Mouse (Mus musculus) midbrain, embryonic 13.5 days (tissue): ENCODE measurements around the gene Osbpl5. TPM values are rescaled to one million over a fixed set of nuclear protein-coding genes. Genes with fewer than 3 reads are reported as not detected.
"Not testable (repeated sequence)": the region's sequence is repeated elsewhere in the genome, so short reads cannot be mapped to it uniquely, and the experiment has no call there.

Source experiments
- ATAC-seq: fragments of 200-750 bp; cut with Nextera tagmentation; 2 replicates; pipeline ENCODE4 v1.8.0; 2017; ENCODE audit warnings: mild to moderate bottlenecking, moderate TSS enrichment, moderate library complexity
- H3K27ac ChIP-seq: fragments of 300-500 bp; sonication (generic); 2 replicates; pipeline ENCODE4 v1.5.1; 2015; ENCODE audit warnings: inconsistent platforms, mild to moderate bottlenecking, moderate library complexity
- H3K27me3 ChIP-seq: fragments of 300-500 bp; sonication (generic); 2 replicates; pipeline ENCODE4 v1.6.1; 2015; ENCODE audit warnings: mild to moderate bottlenecking, inconsistent platforms
- H3K36me3 ChIP-seq: fragments of 300-500 bp; sonication (generic); 2 replicates; pipeline ENCODE4 v1.6.1; 2015; ENCODE audit warnings: mild to moderate bottlenecking, inconsistent platforms
- H3K4me1 ChIP-seq: fragments of 300-500 bp; sonication (generic); replicated peaks from 2 replicates; pipeline ENCODE4 v1.6.1; 2015; ENCODE audit warnings: inconsistent platforms
- H3K4me2 ChIP-seq: fragments of 300-500 bp; sonication (generic); replicated peaks from 2 replicates; pipeline ENCODE4 v1.6.1; 2015; ENCODE audit warnings: moderate library complexity, mild to moderate bottlenecking, inconsistent platforms
- H3K4me3 ChIP-seq: fragments of 300-500 bp; sonication (generic); replicated peaks from 2 replicates; pipeline ENCODE4 v1.5.1; 2015; ENCODE audit warnings: mild to moderate bottlenecking, inconsistent platforms
- H3K9ac ChIP-seq: fragments of 300-500 bp; sonication (generic); replicated peaks from 2 replicates; pipeline ENCODE4 v1.6.1; 2015; ENCODE audit warnings: mild to moderate bottlenecking, inconsistent platforms
- H3K9me3 ChIP-seq: fragments of 300-500 bp; sonication (generic); 2 replicates; pipeline ENCODE4 v1.6.1; 2016; ENCODE audit warnings: mild to moderate bottlenecking, inconsistent platforms
- WGBS: fragments of 180-500 bp; shearing (Covaris S2); methylation state at CpG from one replicate; pipeline ENCODE4 v1.1.7; 2015; 5-methylcytosine and 5-hydroxymethylcytosine counted together
- polyA plus RNA-seq: library from polyadenylated mRNA; unstranded; fragments of >200 nt; fragmentation: Nextera tagmentation; extraction: Ambion mirVana; gene quantifications from 2 replicates; pipeline ENCODE4 v1.2.1, GENCODE M21; 2015

Osbpl5 gene
- polyA plus RNA-seq, 1 experiment from 2014 or later: 27.3 TPM

GRCm38 (mm10) chr7:143691909-143692308, 64.9 kb downstream of the Osbpl5 start:
- Histone ChIP-seq H3K36me3 (peaks cover 92% of the 10 kb centered on the region), H3K27ac (no peak overlapping the region), H3K9me3 (no peaks in the 10 kb centered on the region), H3K4me2 (no peak overlapping the region), H3K9ac (no peak overlapping the region), H3K4me3 (no peak overlapping the region), H3K4me1 (no peaks in the 10 kb centered on the region), H3K27me3 (no peaks in the 10 kb centered on the region)
- WGBS: 89% methylated on average over 4 of the region's 4 CpGs
- ATAC-seq: no peak

- H3K4me2 ChIP-seq: no peak overlapping the region
- ATAC-seq: no peak
- no peaks in the 10 kb centered on the region for H3K4me1 ChIP-seq
- no peaks in the 10 kb centered on the region for H3K27me3 ChIP-seq
- H3K27ac ChIP-seq: no peak overlapping the region
- H3K9me3 ChIP-seq: no peaks in the 10 kb centered on the region
- 92% methylated on average over 5 of the region's 5 CpGs for WGBS
- H3K36me3 ChIP-seq: peaks cover 85% of the 10 kb centered on the region
- H3K9ac ChIP-seq: no peak overlapping the region
- H3K4me3 ChIP-seq: no peak overlapping the region
Measured at GRCm38 (mm10) chr7:143691181-143691580, 65.6 kb downstream of the Osbpl5 start.

GRCm38 (mm10) chr7:143689946-143690345, 66.8 kb downstream of the Osbpl5 start:
- H3K9me3 ChIP-seq: no peaks in the 10 kb centered on the region
- H3K4me1 ChIP-seq: peaks cover 8% of the 10 kb centered on the region
- H3K4me2 ChIP-seq: no peak overlapping the region
- ATAC-seq: no peak
- no peak overlapping the region for H3K27ac ChIP-seq
- H3K36me3 ChIP-seq: peaks cover 72% of the 10 kb centered on the region
- H3K27me3 ChIP-seq: no peaks in the 10 kb centered on the region
- 77% methylated on average over 4 of the region's 4 CpGs for WGBS
- no peak overlapping the region for H3K9ac ChIP-seq
- no peak overlapping the region for H3K4me3 ChIP-seq

GRCm38 (mm10) chr7:143689481-143689880, 67.3 kb downstream of the Osbpl5 start:
- 84% methylated on average over 7 of the region's 7 CpGs for WGBS
- H3K36me3 ChIP-seq: peaks cover 68% of the 10 kb centered on the region
- ATAC-seq: no peak

GRCm38 (mm10) chr7:143686676-143687075, 70.1 kb downstream of the Osbpl5 start:
- WGBS: 91% methylated on average over 3 of the region's 3 CpGs
- H3K27ac ChIP-seq, H3K4me1 ChIP-seq, H3K4me2 ChIP-seq, H3K4me3 ChIP-seq, ATAC-seq, H3K27me3 ChIP-seq, H3K9me3 ChIP-seq, H3K9ac ChIP-seq: not testable (repeated sequence)
- peaks cover 40% of the 10 kb centered on the region for H3K36me3 ChIP-seq

More at GRCm38 (mm10) chr7:143689481-143689880, 67.3 kb downstream of the Osbpl5 start:
- Histone ChIP-seq H3K4me3 (no peak overlapping the region), H3K27ac (no peak overlapping the region), H3K27me3 (no peaks in the 10 kb centered on the region), H3K9me3 (no peaks in the 10 kb centered on the region), H3K4me2 (no peak overlapping the region), H3K9ac (no peak overlapping the region), H3K4me1 (peaks cover 8% of the 10 kb centered on the region)

GRCm38 (mm10) chr7:143686191-143686590, 70.6 kb downstream of the Osbpl5 start:
- H3K4me2 ChIP-seq, H3K27me3 ChIP-seq, H3K9me3 ChIP-seq, H3K4me3 ChIP-seq, H3K27ac ChIP-seq, H3K4me1 ChIP-seq, H3K9ac ChIP-seq: not testable (repeated sequence)
- ATAC-seq: peak; percentile 37; the same call in 1 of the 2 replicates
- WGBS: 73% methylated on average over 4 of the region's 4 CpGs
- H3K36me3 ChIP-seq: peaks cover 35% of the 10 kb centered on the region

- H3K9ac ChIP-seq: peak within 1 kb of the TSS; percentile 28; the same call in 1 of the 2 replicates
- H3K9me3 ChIP-seq: no peaks in the 10 kb centered on the region
- peaks cover 28% of the 10 kb centered on the region for H3K36me3 ChIP-seq
- H3K27me3 ChIP-seq: peaks cover 3% of the 10 kb centered on the region; the same call in 1 of the 2 replicates
- peaks cover 8% of the 10 kb centered on the region for H3K4me1 ChIP-seq
- peak within 1 kb of the TSS; percentile 66 for H3K4me2 ChIP-seq
- peak within 1 kb of the TSS; percentile 36 for H3K4me3 ChIP-seq
- WGBS: 4% methylated on average over 35 of the region's 35 CpGs
- H3K27ac ChIP-seq: no peak within 1 kb of the TSS
- peak; percentile 91 for ATAC-seq
Measured at GRCm38 (mm10) chr7:143685359-143686067, 71.3 kb downstream of the Osbpl5 start, which contains the start of gene Tnfrsf23. TSS of gene Tnfrsf23 (minus strand) at chr7:143685872.

GRCm38 (mm10) chr7:143684569-143684968, 72.2 kb downstream of the Osbpl5 start:
- peaks cover 18% of the 10 kb centered on the region for H3K36me3 ChIP-seq
- not testable (repeated sequence) for H3K4me3 ChIP-seq, H3K4me2 ChIP-seq, H3K27ac ChIP-seq, H3K27me3 ChIP-seq, H3K4me1 ChIP-seq, H3K9ac ChIP-seq, H3K9me3 ChIP-seq, ATAC-seq
- 91% methylated on average over 2 of the region's 2 CpGs for WGBS

- no peak for ATAC-seq
- Histone ChIP-seq H3K4me2 (no peak overlapping the region), H3K9me3 (no peaks in the 10 kb centered on the region), H3K4me3 (no peak overlapping the region), H3K27me3 (peaks cover 3% of the 10 kb centered on the region; the same call in 1 of the 2 replicates), H3K27ac (no peak overlapping the region), H3K36me3 (no peaks in the 10 kb centered on the region), H3K4me1 (peaks cover 8% of the 10 kb centered on the region), H3K9ac (no peak overlapping the region)
- 69% methylated on average over 1 of the region's 1 CpGs for WGBS
Measured at GRCm38 (mm10) chr7:143681566-143681965, 75.2 kb downstream of the Osbpl5 start.

GRCm38 (mm10) chr7:143680836-143681235, 75.9 kb downstream of the Osbpl5 start:
- not testable (repeated sequence) for H3K9ac ChIP-seq, H3K27me3 ChIP-seq, ATAC-seq, H3K4me1 ChIP-seq, H3K36me3 ChIP-seq, H3K9me3 ChIP-seq, H3K4me3 ChIP-seq, H3K27ac ChIP-seq, H3K4me2 ChIP-seq
- 57% methylated on average over 2 of the region's 2 CpGs for WGBS

- not testable (repeated sequence) for H3K36me3 ChIP-seq, H3K4me1 ChIP-seq, H3K9me3 ChIP-seq, H3K4me3 ChIP-seq, H3K9ac ChIP-seq, ATAC-seq, H3K27ac ChIP-seq, H3K27me3 ChIP-seq, H3K4me2 ChIP-seq
- 83% methylated on average over 2 of the region's 2 CpGs for WGBS
Measured at GRCm38 (mm10) chr7:143679650-143680049, 77.1 kb downstream of the Osbpl5 start.

GRCm38 (mm10) chr7:143666427-143667311, 90.1 kb downstream of the Osbpl5 start:
- no peaks in the 10 kb centered on the region for H3K4me1 ChIP-seq
- no peak overlapping the region for H3K27ac ChIP-seq
- no peaks in the 10 kb centered on the region for H3K9me3 ChIP-seq
- H3K36me3 ChIP-seq: no peaks in the 10 kb centered on the region
- H3K9ac ChIP-seq: no peak overlapping the region
- no peak overlapping the region for H3K4me2 ChIP-seq
- no peak overlapping the region for H3K4me3 ChIP-seq
- H3K27me3 ChIP-seq: no peaks in the 10 kb centered on the region
- ATAC-seq: no peak
